Mouse (Mus musculus): Measurements from ENCODE around the gene Gfi1.

- TF ChIP-seq CTCF (IDR thresholded peaks at IDR 0.05; ENCODE audit: low read depth, low read length) (no peak), GATA1 (IDR thresholded peaks at IDR 0.05; ENCODE audit: borderline replicate concordance, low read length) (no peak), TAL1 (conservative IDR thresholded peaks at IDR 0.05; ENCODE audit: low read depth, low read length) (no peak)
Measured at GRCm38 (mm10) chr5:107711689-107712088, 14.1 kb downstream of the Gfi1 start.
